10 mouse cellular contexts compared by ENCODE assay signal in the genomic region with DNA sequence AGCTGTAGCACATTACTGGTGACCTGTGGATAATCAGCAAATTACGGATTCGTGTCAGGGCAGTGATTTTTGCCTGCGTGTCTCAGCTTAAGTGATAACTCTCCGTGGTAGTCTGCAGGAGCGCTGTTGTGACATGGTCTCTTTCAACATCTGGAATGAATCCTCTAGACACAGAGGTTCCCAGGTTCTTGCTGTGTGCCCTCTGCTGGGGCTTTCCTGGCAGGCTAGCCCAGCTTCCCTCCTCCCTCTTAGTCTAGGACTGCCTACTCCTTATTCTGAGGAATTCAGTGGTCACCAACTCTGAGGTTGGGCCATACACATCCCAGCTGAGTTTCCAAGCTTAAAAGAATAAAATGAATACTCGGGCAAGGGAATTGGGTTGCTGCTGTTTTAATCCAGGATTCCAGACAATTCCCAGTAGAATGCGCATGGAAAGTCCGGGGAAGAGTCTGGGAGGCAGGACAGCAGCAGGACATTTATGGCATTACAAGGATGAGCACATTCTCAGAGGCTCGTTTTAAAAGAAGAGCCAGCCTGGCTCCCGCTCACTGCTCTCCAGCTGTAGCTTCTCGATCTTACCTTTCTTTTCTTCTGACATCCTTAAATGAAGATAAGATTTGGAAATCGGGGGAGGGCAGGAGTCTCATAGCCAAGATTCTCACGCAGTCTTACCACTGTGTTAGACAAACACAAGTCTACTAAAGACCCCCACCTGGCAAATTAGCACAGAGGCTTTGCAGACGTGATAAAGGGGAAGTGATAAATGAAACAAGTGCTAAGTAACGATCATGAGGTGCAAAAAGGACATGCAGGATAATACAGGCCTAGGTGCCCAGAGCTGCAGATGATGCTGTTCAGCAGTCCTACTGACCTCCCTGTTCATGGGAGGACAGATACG.
DNase-seq lines count a peak whose midpoint lies in the region; ATAC-seq lines count a peak whose summit lies in the region.
"Had no signal": no experiment of that assay in that cellular context is flagged by ENCODE, and none has a peak within 500 bp of the region (broad histone marks: within the 10 kb centered on the region; RNA-seq: fewer than 3 reads in every experiment).

No protein-coding gene starts in this region.

- ATAC-seq in heart, embryonic 11.5 days (replicated peaks; ENCODE audit: insufficient number of reproducible peaks, low FRiP score, low TSS enrichment) = no peak
- 0 out of 2 replicates have a peak, but pooled peaks have one; percentile 21 for ATAC-seq in embryonic facial prominence, embryonic 15.5 days (ENCODE audit: insufficient number of reproducible peaks, low FRiP score, low TSS enrichment, low read depth)
- peak; percentile 51 for ATAC-seq in megakaryocyte progenitor cell, adult 5-6 weeks (replicated peaks; ENCODE audit: poor library complexity)

- no peaks in the 10 kb centered on the region for H3K36me3 ChIP-seq in heart, embryonic 11.5 days (ENCODE audit: control insufficient read depth, insufficient read depth, low read length)
- H3K36me3 ChIP-seq in embryonic facial prominence, embryonic 15.5 days = no peaks in the 10 kb centered on the region

- H3K4me2 ChIP-seq in heart, embryonic 11.5 days = no peak overlapping the region
- H3K4me2 ChIP-seq in embryonic facial prominence, embryonic 15.5 days (replicated peaks) = no peak overlapping the region
- H3K4me2 ChIP-seq: limb, embryonic 13.5 days had no signal

- H3K27me3 ChIP-seq in heart, embryonic 11.5 days (ENCODE audit: control insufficient read depth, insufficient read depth, low read length) = no peaks in the 10 kb centered on the region
- no peaks in the 10 kb centered on the region for H3K27me3 ChIP-seq in embryonic facial prominence, embryonic 15.5 days
- H3K27me3 ChIP-seq: limb, embryonic 13.5 days had no signal

- H3K9ac ChIP-seq in heart, embryonic 11.5 days (ENCODE audit: low read depth, low read length) = no peak overlapping the region
- no peak overlapping the region for H3K9ac ChIP-seq in embryonic facial prominence, embryonic 15.5 days
- H3K9ac ChIP-seq: limb, embryonic 13.5 days had no signal

- 0 out of 2 replicates have a peak overlapping the region, but pooled peaks have one; percentile 8 for H3K27ac ChIP-seq in heart, embryonic 11.5 days (ENCODE audit: low read depth, low read length)
- H3K27ac ChIP-seq in embryonic facial prominence, embryonic 15.5 days (replicated peaks) = no peak overlapping the region
- H3K27ac ChIP-seq: layer of hippocampus, adult 2 months; limb, embryonic 13.5 days had no signal

- intact Hi-C loops in heart, postnatal 36 days (cut with DNase I) = loop anchor here (2.0 kb wide), 1 partner anchor 20 kb away; no protein-coding TSS in a partner anchor

- peaks cover 45% of the 10 kb centered on the region for H3K4me1 ChIP-seq in heart, embryonic 11.5 days (ENCODE audit: control insufficient read depth, insufficient read depth, low read length)
- peaks cover 24% of the 10 kb centered on the region for H3K4me1 ChIP-seq in embryonic facial prominence, embryonic 15.5 days

- H3K9me3 ChIP-seq in heart, embryonic 11.5 days (replicated peaks; ENCODE audit: control insufficient read depth, low read length) = no peaks in the 10 kb centered on the region
- H3K9me3 ChIP-seq in embryonic facial prominence, embryonic 15.5 days (replicated peaks) = no peaks in the 10 kb centered on the region
- H3K9me3 ChIP-seq: limb, embryonic 13.5 days had no signal

- 50% methylated on average over 16 of the region's 16 CpGs for WGBS in heart, embryonic 11.5 days (ENCODE audit: insufficient replicate concordance)
- WGBS in embryonic facial prominence, embryonic 15.5 days = 59% methylated on average over 16 of the region's 16 CpGs

- H3K4me3 ChIP-seq in heart, embryonic 11.5 days (ENCODE audit: low read depth, low read length) = no peak overlapping the region
- no peak overlapping the region for H3K4me3 ChIP-seq in embryonic facial prominence, embryonic 15.5 days (replicated peaks)
- H3K4me3 ChIP-seq: layer of hippocampus, adult 2 months; limb, embryonic 13.5 days had no signal

- DNase-seq in heart, postnatal 36 days = no peak
- DNase-seq in 3T3-L1 (ENCODE audit: low read depth, low spot score) (peak; percentile 27), liver (no peak)
- no peak for DNase-seq in adrenal gland, postnatal 14 days
- no peak for DNase-seq in thymus, postnatal 0 days (ENCODE audit: low spot score)
